Mouse (Mus musculus) heart, embryonic 16.5 days (tissue): ENCODE results near the gene Sell. TPM values are rescaled to one million over a fixed set of nuclear protein-coding genes. Genes with fewer than 3 reads are reported as not detected.
A peak's percentile ranks its signal among the peaks of the same experiment; 100 is the strongest.

Experiments
- ATAC-seq: fragments of 200-750 bp; cut with Nextera tagmentation; replicated peaks from 2 replicates; pipeline ENCODE4 v1.8.0; 2017; ENCODE audit warnings: moderate number of reproducible peaks; ENCODE audit not compliant: insufficient read depth, low FRiP score; ENCODE audit errors: extremely low read depth
- H3K27ac ChIP-seq: fragments of 300-500 bp; sonication (generic); 2 replicates; pipeline ENCODE4 v1.5.1; 2014; ENCODE audit warnings: mild to moderate bottlenecking, low read length, control low read depth, moderate library complexity
- H3K27me3 ChIP-seq: fragments of 300-500 bp; sonication (generic); 2 replicates; pipeline ENCODE4 v1.6.1; 2014; ENCODE audit warnings: low read length, mixed read lengths; ENCODE audit not compliant: control insufficient read depth, insufficient read depth
- H3K36me3 ChIP-seq: fragments of 300-500 bp; sonication (generic); 2 replicates; pipeline ENCODE4 v1.6.1; 2014; ENCODE audit not compliant: control insufficient read depth, insufficient read depth
- H3K4me1 ChIP-seq: fragments of 300-500 bp; sonication (generic); 2 replicates; pipeline ENCODE4 v1.6.1; 2014; ENCODE audit warnings: low read length, mixed read lengths; ENCODE audit not compliant: control insufficient read depth, insufficient read depth
- H3K4me2 ChIP-seq: fragments of 300-500 bp; sonication (generic); 2 replicates; pipeline ENCODE4 v1.6.1; 2014; ENCODE audit warnings: low read depth, mild to moderate bottlenecking, control low read depth, low read length
- H3K4me3 ChIP-seq: fragments of 300-500 bp; sonication (generic); 2 replicates; pipeline ENCODE4 v1.5.1; 2014; ENCODE audit warnings: mild to moderate bottlenecking, control low read depth, low read length
- H3K9ac ChIP-seq: fragments of 300-500 bp; sonication (generic); 2 replicates; pipeline ENCODE4 v1.6.1; 2014; ENCODE audit warnings: low read length, control low read depth
- H3K9me3 ChIP-seq: fragments of 300-500 bp; sonication (generic); replicated peaks from 2 replicates; pipeline ENCODE4 v1.6.1; 2016; ENCODE audit warnings: low read length; ENCODE audit not compliant: control insufficient read depth
- WGBS: fragments of 180-500 bp; shearing (Covaris S2); extraction: QIAGEN DNeasy Blood & Tissue Kit; methylation state at CpG from one replicate; pipeline ENCODE4 v1.1.7; 2014; 5-methylcytosine and 5-hydroxymethylcytosine counted together
- polyA plus RNA-seq: library from polyadenylated mRNA; unstranded; fragments of >200 nt; fragmentation: Nextera tagmentation; extraction: Ambion mirVana; gene quantifications from 2 replicates; pipeline ENCODE4 v1.2.1, GENCODE M21; 2015

The Sell gene
- polyA plus RNA-seq, 1 experiment from 2014 or later = 21.8 TPM

- peak; percentile 73; the same call in 1 of the 2 replicates for ATAC-seq
- no peaks in the 10 kb centered on the region for H3K9me3 ChIP-seq
- H3K36me3 ChIP-seq = no peaks in the 10 kb centered on the region
- 34% methylated on average over 3 of the region's 3 CpGs for whole genome bisulfite sequencing
- no peaks in the 10 kb centered on the region for H3K27me3 ChIP-seq
- peaks cover 6% of the 10 kb centered on the region; the same call in 1 of the 2 replicates for H3K4me1 ChIP-seq
- no peak overlapping the region for H3K4me2 ChIP-seq
- no peak overlapping the region for H3K9ac ChIP-seq
- H3K4me3 ChIP-seq = no peak overlapping the region
- no peak overlapping the region for H3K27ac ChIP-seq
These were observed 18.2 kb upstream of the Sell start for GRCm38 (mm10) chr1:164043549-164043948.

GRCm38 (mm10) chr1:164047934-164048333 lies 13.8 kb upstream of the Sell start, which contains the start of gene Sele:
Gene Sele, plus strand, starts transcription at chr1:164048234.
- Histone ChIP-seq H3K4me2 (peak within 1 kb of the TSS; percentile 1; the same call in 1 of the 2 replicates), H3K9ac (no peak within 1 kb of the TSS; the same call in 1 of the 2 replicates), H3K27ac (no peak within 1 kb of the TSS), H3K4me1 (no peaks in the 10 kb centered on the region), H3K27me3 (no peaks in the 10 kb centered on the region), H3K36me3 (no peaks in the 10 kb centered on the region), H3K4me3 (peak within 1 kb of the TSS; percentile 23), H3K9me3 (no peaks in the 10 kb centered on the region)
- ATAC-seq = no peak; the same call in 1 of the 2 replicates
- 60% methylated on average over 5 of the region's 5 CpGs for WGBS

- H3K9ac ChIP-seq = no peak overlapping the region
- H3K36me3 ChIP-seq = no peaks in the 10 kb centered on the region
- H3K4me3 ChIP-seq = no peak overlapping the region
- H3K9me3 ChIP-seq = no peaks in the 10 kb centered on the region
- H3K27ac ChIP-seq = no peak overlapping the region
- H3K4me2 ChIP-seq = no peak overlapping the region
- no peaks in the 10 kb centered on the region for H3K4me1 ChIP-seq
- no peak for ATAC-seq
- no peaks in the 10 kb centered on the region for H3K27me3 ChIP-seq
- WGBS = 88% methylated on average over 9 of the region's 9 CpGs
These were observed 8.2 kb upstream of the Sell start for GRCm38 (mm10) chr1:164053561-164053960.

- no peak for ATAC-seq
- Histone ChIP-seq H3K36me3 (no peaks in the 10 kb centered on the region), H3K4me2 (no peak overlapping the region), H3K9me3 (no peaks in the 10 kb centered on the region), H3K4me1 (no peaks in the 10 kb centered on the region), H3K27me3 (no peaks in the 10 kb centered on the region), H3K9ac (no peak overlapping the region), H3K4me3 (no peak overlapping the region), H3K27ac (no peak overlapping the region)
- WGBS = 34% methylated on average over 2 of the region's 2 CpGs
These were observed 7.0 kb upstream of the Sell start for GRCm38 (mm10) chr1:164054800-164055199.

GRCm38 (mm10) chr1:164060071-164060470 lies 1.7 kb upstream of the Sell start:
- H3K4me2 ChIP-seq = no peak overlapping the region
- H3K9ac ChIP-seq = no peak overlapping the region
- H3K27ac ChIP-seq = no peak overlapping the region
- H3K4me3 ChIP-seq = no peak overlapping the region
- 82% methylated on average over 4 of the region's 4 CpGs for WGBS
- H3K9me3 ChIP-seq = no peaks in the 10 kb centered on the region
- no peaks in the 10 kb centered on the region for H3K36me3 ChIP-seq
- H3K27me3 ChIP-seq = no peaks in the 10 kb centered on the region
- H3K4me1 ChIP-seq = no peaks in the 10 kb centered on the region
- ATAC-seq = no peak

- no peaks in the 10 kb centered on the region for H3K36me3 ChIP-seq
- peak overlapping the region; percentile 15; the same call in 1 of the 2 replicates for H3K4me2 ChIP-seq
- ATAC-seq = no peak
- H3K27me3 ChIP-seq = no peaks in the 10 kb centered on the region
- 23% methylated on average over 4 of the region's 4 CpGs for WGBS
- H3K27ac ChIP-seq = no peak overlapping the region
- no peaks in the 10 kb centered on the region for H3K9me3 ChIP-seq
- no peaks in the 10 kb centered on the region for H3K4me1 ChIP-seq
- no peak overlapping the region for H3K4me3 ChIP-seq
- no peak overlapping the region for H3K9ac ChIP-seq
These were observed 504 bp upstream of the Sell start for GRCm38 (mm10) chr1:164061278-164061677.

GRCm38 (mm10) chr1:164062856-164063255 lies 1.1 kb downstream of the Sell start:
- 39% methylated on average over 2 of the region's 2 CpGs for WGBS
- Histone ChIP-seq H3K9ac (no peak overlapping the region), H3K27me3 (no peaks in the 10 kb centered on the region), H3K27ac (no peak overlapping the region), H3K4me2 (no peak overlapping the region; the same call in 1 of the 2 replicates), H3K36me3 (no peaks in the 10 kb centered on the region), H3K4me1 (no peaks in the 10 kb centered on the region), H3K9me3 (no peaks in the 10 kb centered on the region), H3K4me3 (no peak overlapping the region; the same call in 1 of the 2 replicates)
- no peak for ATAC-seq

GRCm38 (mm10) chr1:164063745-164064144 lies 2.0 kb downstream of the Sell start:
- no peak overlapping the region for H3K4me3 ChIP-seq
- no peaks in the 10 kb centered on the region for H3K9me3 ChIP-seq
- WGBS = 41% methylated on average over 3 of the region's 3 CpGs
- H3K27ac ChIP-seq = no peak overlapping the region
- no peak overlapping the region for H3K9ac ChIP-seq
- no peaks in the 10 kb centered on the region for H3K4me1 ChIP-seq
- no peak for ATAC-seq
- no peak overlapping the region for H3K4me2 ChIP-seq
- H3K36me3 ChIP-seq = no peaks in the 10 kb centered on the region
- H3K27me3 ChIP-seq = no peaks in the 10 kb centered on the region

- H3K4me3 ChIP-seq = no peak overlapping the region
- no peaks in the 10 kb centered on the region for H3K4me1 ChIP-seq
- H3K9ac ChIP-seq = no peak overlapping the region
- H3K9me3 ChIP-seq = no peaks in the 10 kb centered on the region
- H3K27me3 ChIP-seq = no peaks in the 10 kb centered on the region
- no peaks in the 10 kb centered on the region for H3K36me3 ChIP-seq
- no peak overlapping the region for H3K27ac ChIP-seq
- H3K4me2 ChIP-seq = no peak overlapping the region
- ATAC-seq = no peak
These were observed 7.5 kb downstream of the Sell start for GRCm38 (mm10) chr1:164069261-164069660.
